Mouse (Mus musculus): ENCODE data around the gene Rnase4. TPM values are rescaled to one million over a fixed set of nuclear protein-coding genes. Genes with fewer than 3 reads are reported as not detected.

The Rnase4 gene
- polyA plus RNA-seq, 1 experiment from 2014 or later: 29.7 TPM

DNA sequence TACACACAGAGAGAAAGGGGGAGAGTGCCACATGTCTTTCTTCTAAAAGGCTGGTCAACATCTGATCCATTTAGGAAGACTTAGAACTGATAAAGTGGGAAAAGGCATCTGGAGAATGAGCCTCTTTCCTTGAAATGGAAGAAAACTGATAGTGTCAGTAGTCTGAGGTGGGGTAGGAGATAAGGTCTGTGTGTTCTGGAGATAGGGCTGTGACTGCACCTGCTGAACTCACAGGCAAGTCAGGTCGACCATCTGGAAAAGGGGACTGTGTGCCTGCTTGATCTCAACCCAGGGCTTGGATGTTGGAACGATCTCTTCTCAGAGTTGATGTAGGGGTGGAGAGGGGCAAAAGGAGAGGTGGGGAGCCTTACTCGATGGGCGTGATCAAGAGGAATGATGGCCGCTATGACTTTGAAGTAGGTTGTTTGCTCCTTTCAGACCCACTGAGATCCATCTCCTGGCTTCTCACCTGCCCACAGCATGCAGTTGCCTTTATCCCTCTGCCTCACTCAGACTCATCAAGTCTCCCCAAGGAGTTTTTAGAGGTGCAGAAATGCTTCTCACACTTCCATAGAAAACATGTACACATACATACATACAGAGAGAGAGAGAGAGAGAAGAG, 61.5 kb downstream of the Rnase4 start:
- no peak overlapping the region for H3K4me2 ChIP-seq (ENCODE audit: low read length)
- no peak for ATAC-seq (ENCODE audit: insufficient number of reproducible peaks, insufficient read depth, low FRiP score, low read depth)

More for the DNA sequence above, 61.5 kb downstream of the Rnase4 start:
- H3K4me3 ChIP-seq (ENCODE audit: control insufficient read depth in 1 of 2, insufficient read depth in 1 of 2, low read depth in 1 of 2, low read length in 2 of 2): no peak overlapping the region
- no peaks in the 10 kb centered on the region for H3K27me3 ChIP-seq (ENCODE audit: control insufficient read depth, insufficient read depth, low read length)
- no peaks in the 10 kb centered on the region for H3K4me1 ChIP-seq (ENCODE audit: control insufficient read depth in 2 of 2, insufficient read depth in 2 of 2, low read length in 2 of 2)
- H3K36me3 ChIP-seq (ENCODE audit: control insufficient read depth, insufficient read depth, low read length): no peaks in the 10 kb centered on the region
- H3K27ac ChIP-seq (replicated peaks in 1 of 2; ENCODE audit: control insufficient read depth in 1 of 2, insufficient read depth in 1 of 2, low read depth in 2 of 2, low read length in 2 of 2): no peak overlapping the region
- WGBS: 47% methylated on average over 5 of the region's 5 CpGs
- no peaks in the 10 kb centered on the region for H3K9me3 ChIP-seq (ENCODE audit: control insufficient read depth, low read length)
- no peak overlapping the region for H3K9ac ChIP-seq (ENCODE audit: low read length)

Other genes starting within 250 kb of the Rnase4 start
- gene Tep1, start 220.5 kb upstream of the Rnase4 start, polyA plus RNA-seq (2014; fragmentation: Nextera tagmentation; extraction: Ambion mirVana): 6.6 and 8.3 TPM in 2 replicates
- 0.11 and 0.26 TPM in 2 replicates for gene Klhl33, start 193.6 kb upstream of the Rnase4 start, polyA plus RNA-seq (2014; fragmentation: Nextera tagmentation; extraction: Ambion mirVana)
- gene Osgep, start 166.2 kb upstream of the Rnase4 start, polyA plus RNA-seq (2014; fragmentation: Nextera tagmentation; extraction: Ambion mirVana): 118 and 134 TPM in 2 replicates
- gene Apex1, start 166.1 kb upstream of the Rnase4 start, polyA plus RNA-seq (2014; fragmentation: Nextera tagmentation; extraction: Ambion mirVana): 127 and 132 TPM in 2 replicates
- gene Pip4p1, start 160.2 kb upstream of the Rnase4 start, polyA plus RNA-seq (2014; fragmentation: Nextera tagmentation; extraction: Ambion mirVana): 24.0 and 35.1 TPM in 2 replicates
- gene Pnp, start 160.0 kb upstream of the Rnase4 start, polyA plus RNA-seq (2014; fragmentation: Nextera tagmentation; extraction: Ambion mirVana): 30.5 and 32.2 TPM in 2 replicates
- gene Gm49342, start 146.6 kb upstream of the Rnase4 start, polyA plus RNA-seq (2014; fragmentation: Nextera tagmentation; extraction: Ambion mirVana): not detected in 2 replicates
- 0.36 and 0.59 TPM in 2 replicates for gene Pnp2, start 135.1 kb upstream of the Rnase4 start, polyA plus RNA-seq (2014; fragmentation: Nextera tagmentation; extraction: Ambion mirVana)
- 0.32 and 0.57 TPM in 2 replicates for gene Rnase10, start 83.3 kb upstream of the Rnase4 start, polyA plus RNA-seq (2014; fragmentation: Nextera tagmentation; extraction: Ambion mirVana)
- gene Rnase9, start 49.2 kb upstream of the Rnase4 start, polyA plus RNA-seq (2014; fragmentation: Nextera tagmentation; extraction: Ambion mirVana): not detected in 2 replicates
- gene Rnase11, start 40.9 kb upstream of the Rnase4 start, polyA plus RNA-seq (2014; fragmentation: Nextera tagmentation; extraction: Ambion mirVana): not detected in 2 replicates
- gene Rnase12, start 33.4 kb upstream of the Rnase4 start, polyA plus RNA-seq (2014; fragmentation: Nextera tagmentation; extraction: Ambion mirVana): 0.82 TPM in 1 of 2 replicates, not detected in the other
- not detected in 2 replicates for gene Olfr750, start 16.6 kb upstream of the Rnase4 start, polyA plus RNA-seq (2014; fragmentation: Nextera tagmentation; extraction: Ambion mirVana)
- 3.8 and 4.8 TPM in 2 replicates for gene Ang, start 73 bp downstream of the Rnase4 start, polyA plus RNA-seq (2014; fragmentation: Nextera tagmentation; extraction: Ambion mirVana)
- gene Eddm3b, start 23.3 kb downstream of the Rnase4 start, polyA plus RNA-seq (2014; fragmentation: Nextera tagmentation; extraction: Ambion mirVana): not detected in 2 replicates
- 0.24 and 1.0 TPM in 2 replicates for gene Rnase6, start 32.8 kb downstream of the Rnase4 start, polyA plus RNA-seq (2014; fragmentation: Nextera tagmentation; extraction: Ambion mirVana)
- gene Rnase1, start 55.7 kb downstream of the Rnase4 start, polyA plus RNA-seq (2014; fragmentation: Nextera tagmentation; extraction: Ambion mirVana): 0.47 and 1.1 TPM in 2 replicates
- not detected in 2 replicates for gene Rnase2b, start 71.2 kb downstream of the Rnase4 start, polyA plus RNA-seq (2014; fragmentation: Nextera tagmentation; extraction: Ambion mirVana)
- gene Ang2, start 108.1 kb downstream of the Rnase4 start, polyA plus RNA-seq (2014; fragmentation: Nextera tagmentation; extraction: Ambion mirVana): not detected in 2 replicates
- gene Ear14, start 112.3 kb downstream of the Rnase4 start, polyA plus RNA-seq (2014; fragmentation: Nextera tagmentation; extraction: Ambion mirVana): not detected in 2 replicates
- not detected in 2 replicates for gene Rnase2a, start 165.0 kb downstream of the Rnase4 start, polyA plus RNA-seq (2014; fragmentation: Nextera tagmentation; extraction: Ambion mirVana)

All from heart, embryonic 14.5 days (tissue).